Comparison of ENCODE assay signal across 12 mouse cellular contexts in genomic region chr13:36503991-36504390, GRCm38 (mm10).
"Had no signal": no experiment of that assay in that cellular context is flagged by ENCODE, and none has a peak within 500 bp of the region (broad histone marks: within the 10 kb centered on the region; RNA-seq: fewer than 3 reads in every experiment).

No protein-coding gene starts in this region.

- DNase-seq: kidney, adult 11 months; kidney, adult 8-10 months; kidney, postnatal 10 days; kidney, postnatal 36 days; liver; lung, adult 18-20 months; lung, postnatal 10 days; lung, postnatal 36 days; retina, postnatal 1 day; thymus, adult 2 months; thymus, postnatal 14 days; thymus, postnatal 4 days had no signal
